Mouse (Mus musculus) bone marrow, adult 2 months (tissue): ENCODE results near the gene Tmem213.

Experiments used
- CTCF ChIP-seq: fragments of 200-500 bp; IDR thresholded peaks from 2 replicates; pipeline ENCODE4 v1.5.1; 2011; ENCODE audit warnings: low read length, control low read depth; ENCODE audit not compliant: control insufficient read depth, insufficient read depth
- POLR2A ChIP-seq: fragments of 200-500 bp; IDR thresholded peaks from 2 replicates; pipeline ENCODE4 v1.6.1; 2011; ENCODE audit warnings: low read depth, mild to moderate bottlenecking, control low read depth, low read length, borderline replicate concordance; ENCODE audit not compliant: control insufficient read depth

GRCm38 (mm10) chr6:38116107-38116770 is 7.2 kb downstream of the Tmem213 start:
- TF ChIP-seq CTCF: no peak
- no peak for TF ChIP-seq POLR2A
